Mouse (Mus musculus): ENCODE results near the gene Tex45. TPM values are rescaled to one million over a fixed set of nuclear protein-coding genes. Genes with fewer than 3 reads are reported as not detected.

The Tex45 gene
- total and polyA plus RNA-seq, 3 experiments, result 0.06 to 0.12 TPM; not detected in 1

DNA sequence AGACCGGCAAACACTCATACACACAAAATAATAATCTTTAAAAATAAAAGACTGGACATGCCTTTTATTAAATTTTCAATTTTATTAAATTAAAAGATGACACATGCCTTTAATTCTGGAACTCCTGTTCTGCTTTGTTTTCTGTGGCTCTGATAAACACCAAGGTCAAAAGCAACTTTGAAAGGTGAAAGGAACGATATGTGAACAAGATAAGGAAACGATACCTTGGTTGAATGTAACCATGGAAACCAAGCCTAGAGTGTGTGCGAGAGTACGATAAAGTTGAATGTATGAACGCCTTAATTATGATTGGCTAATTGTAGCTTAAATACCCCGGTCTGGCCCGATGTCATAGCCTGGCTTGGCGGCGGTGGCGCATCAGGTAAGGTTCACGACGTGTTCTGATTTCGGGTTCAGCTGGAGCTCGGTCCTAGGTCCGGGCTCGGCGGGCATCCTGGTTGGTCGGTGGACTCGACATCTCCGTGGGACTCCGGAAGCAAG is 11.6 kb downstream of the Tex45 start (continued):
- TF ChIP-seq TCF12 (IDR thresholded peaks at IDR 0.05; ENCODE audit: low read depth, low read length) (no peak), RCOR1 (IDR thresholded peaks at IDR 0.05; ENCODE audit: low read depth, low read length) (peak; percentile 50)

DNA sequence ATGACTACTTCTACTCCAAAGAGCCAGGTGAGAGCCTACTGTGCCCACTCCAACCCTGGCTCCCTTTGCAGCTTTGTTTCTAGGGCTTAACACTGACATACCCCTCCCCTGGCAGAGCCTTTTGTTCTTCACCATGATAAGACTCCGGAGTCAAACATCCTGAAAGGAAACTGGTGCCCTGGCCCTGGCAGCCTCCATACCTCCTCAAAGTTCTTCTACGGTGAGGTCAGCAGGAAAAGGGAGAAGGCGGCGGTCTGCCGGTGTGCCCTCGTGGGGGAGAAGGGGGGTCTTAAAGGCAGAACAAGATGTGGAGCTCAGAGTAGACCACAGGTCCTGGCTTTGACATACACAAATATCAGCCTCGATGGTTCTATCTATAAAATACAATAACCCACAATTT is 12.9 kb downstream of the Tex45 start:
- no peak overlapping the region for H3K4me3 ChIP-seq (ENCODE audit: control insufficient read depth in 1 of 2, insufficient read depth in 1 of 2, low read depth in 2 of 2, low read length in 2 of 2)
- no peak overlapping the region for H3K27ac ChIP-seq (ENCODE audit: control insufficient read depth, low read depth, low read length)
- no peak overlapping the region for H3K9ac ChIP-seq (ENCODE audit: control insufficient read depth, low read depth, low read length, poor library complexity, severe bottlenecking)
- DNase-seq (ENCODE audit: low read depth, low spot score), result no peak
- no peaks in the 10 kb centered on the region for H3K79me2 ChIP-seq (ENCODE audit: control insufficient read depth, insufficient read depth, low read length, poor library complexity)
- H3K9me3 ChIP-seq (replicated peaks; ENCODE audit: insufficient read depth, low read length), result no peaks in the 10 kb centered on the region
- TF ChIP-seq TAL1 (IDR thresholded peaks at IDR 0.05; ENCODE audit: low read length), result no peak
- H3K36me3 ChIP-seq (ENCODE audit: control insufficient read depth in 1 of 2, insufficient read depth in 2 of 2, low read length in 2 of 2), result peaks cover 0 to 10% of the 10 kb centered on the region in 2 experiments; a peak in 1 of 4 replicates
- H3K27me3 ChIP-seq (ENCODE audit: control insufficient read depth in 1 of 2, insufficient read depth in 2 of 2, low read length in 2 of 2), result no peaks in the 10 kb centered on the region
- H3K4me1 ChIP-seq (ENCODE audit: control insufficient read depth in 1 of 2, insufficient read depth in 2 of 2, low read length in 2 of 2), result peaks cover 0 to 10% of the 10 kb centered on the region in 2 experiments; a peak in 2 of 4 replicates

- H3K9me3 ChIP-seq (replicated peaks; ENCODE audit: insufficient read depth, low read length), result no peaks in the 10 kb centered on the region
- no peak overlapping the region for H3K9ac ChIP-seq (ENCODE audit: control insufficient read depth, low read depth, low read length, poor library complexity, severe bottlenecking)
- no peaks in the 10 kb centered on the region for H3K79me2 ChIP-seq (ENCODE audit: control insufficient read depth, insufficient read depth, low read length, poor library complexity)
- no peak overlapping the region for H3K27ac ChIP-seq (ENCODE audit: control insufficient read depth, low read depth, low read length)
- peaks cover 0 to 2% of the 10 kb centered on the region in 2 experiments; a peak in 2 of 4 replicates for H3K27me3 ChIP-seq (ENCODE audit: control insufficient read depth in 1 of 2, insufficient read depth in 2 of 2, low read length in 2 of 2)
- TF ChIP-seq ETS1 (IDR thresholded peaks at IDR 0.05; ENCODE audit: low read depth, low read length) (no peak), RCOR1 (IDR thresholded peaks at IDR 0.05; ENCODE audit: low read depth, low read length) (no peak), MAFK (IDR thresholded peaks at IDR 0.05; ENCODE audit: borderline replicate concordance, low read depth, low read length) (no peak), BHLHE40 (IDR thresholded peaks at IDR 0.05; ENCODE audit: borderline replicate concordance, low read depth, low read length) (no peak), CHD2 (IDR thresholded peaks at IDR 0.05; ENCODE audit: low read length) (no peak), MYC (IDR thresholded peaks at IDR 0.05; ENCODE audit: low read depth, low read length) (no peak), USF2 (IDR thresholded peaks at IDR 0.05; ENCODE audit: borderline replicate concordance in 1 of 2, insufficient read depth in 1 of 2, low read depth in 1 of 2, low read length in 2 of 2) (no peak), MAZ (IDR thresholded peaks at IDR 0.05; ENCODE audit: low read depth, low read length) (no peak), ELF1 (IDR thresholded peaks at IDR 0.05; ENCODE audit: low read depth, low read length) (no peak)
- peaks cover 0 to 10% of the 10 kb centered on the region in 2 experiments; a peak in 1 of 4 replicates for H3K36me3 ChIP-seq (ENCODE audit: control insufficient read depth in 1 of 2, insufficient read depth in 2 of 2, low read length in 2 of 2)
- DNase-seq (ENCODE audit: low read depth, low spot score), result no peak
- H3K4me3 ChIP-seq (ENCODE audit: control insufficient read depth in 1 of 2, insufficient read depth in 1 of 2, low read depth in 2 of 2, low read length in 2 of 2), result no peak overlapping the region
- peaks cover 0 to 10% of the 10 kb centered on the region in 2 experiments; a peak in 2 of 4 replicates for H3K4me1 ChIP-seq (ENCODE audit: control insufficient read depth in 1 of 2, insufficient read depth in 2 of 2, low read length in 2 of 2)
Observed at GRCm38 (mm10) chr8:3485192-3485591, 14.5 kb downstream of the Tex45 start.

Data from MEL (cell line).